Mouse (Mus musculus) testis, adult 2 months (tissue): Measurements from ENCODE around the gene Uvrag.
"Not testable (repeated sequence)": the region's sequence is repeated elsewhere in the genome, so short reads cannot be mapped to it uniquely, and the experiment has no call there.

Experiments
- CTCF ChIP-seq: fragments of 200-500 bp; IDR thresholded peaks from 2 replicates; pipeline ENCODE4 v1.5.1; 2012; ENCODE audit warnings: low read depth, mild to moderate bottlenecking, inconsistent platforms, low read length, moderate library complexity; ENCODE audit not compliant: control insufficient read depth, insufficient read depth, insufficient replicate concordance
- POLR2A ChIP-seq: fragments of 200-500 bp; IDR thresholded peaks from 2 replicates; pipeline ENCODE4 v1.6.1; 2012; ENCODE audit warnings: low read depth, mild to moderate bottlenecking, inconsistent platforms, low read length, moderate library complexity; ENCODE audit not compliant: control insufficient read depth

- TF ChIP-seq CTCF, POLR2A: not testable (repeated sequence)
These were observed 177.4 kb downstream of the Uvrag start for GRCm38 (mm10) chr7:98963581-98963980.
